Mouse (Mus musculus): ENCODE data around the gene Ogdh. TPM values are rescaled to one million over a fixed set of nuclear protein-coding genes. Genes with fewer than 3 reads are reported as not detected.

Ogdh gene
- polyA plus RNA-seq, 1 experiment: 89.5 TPM

- no peak for DNase-seq (ENCODE audit: low read depth)
- TF ChIP-seq POLR2A (IDR thresholded peaks at IDR 0.05; ENCODE audit: borderline replicate concordance, extremely low read depth, insufficient read depth, insufficient read length, poor library complexity, severe bottlenecking) (no peak), CTCF (IDR thresholded peaks at IDR 0.05; ENCODE audit: borderline replicate concordance, extremely low read depth, insufficient read depth, insufficient read length) (no peak)
Measured at GRCm38 (mm10) chr11:6395565-6395964, 104.1 kb downstream of the Ogdh start.

DNA sequence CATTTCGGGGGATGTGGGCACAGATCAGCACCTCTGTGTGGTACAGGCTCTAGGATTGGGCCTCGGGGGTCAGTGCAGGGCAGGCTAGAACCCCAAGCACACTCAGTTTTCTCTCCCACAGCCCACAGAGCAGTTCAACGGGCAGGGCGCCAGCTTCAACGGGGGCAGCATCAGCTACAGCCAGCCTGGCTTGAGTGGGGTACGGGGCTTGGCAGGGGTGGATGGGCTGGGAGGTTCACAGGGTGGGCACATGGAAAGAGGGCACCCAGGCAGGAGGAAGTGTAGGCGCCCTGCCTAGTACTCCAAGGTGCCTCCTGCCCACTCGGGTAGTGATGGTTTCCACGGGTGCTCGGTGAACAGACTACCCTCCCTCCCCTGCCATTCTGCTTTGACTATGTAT is 106.7 kb downstream of the Ogdh start:
- no peak for DNase-seq (ENCODE audit: low read depth)
- no peak for TF ChIP-seq CTCF (IDR thresholded peaks at IDR 0.05; ENCODE audit: borderline replicate concordance, extremely low read depth, insufficient read depth, insufficient read length)

GRCm38 (mm10) chr11:6402515-6403510 is 111.4 kb downstream of the Ogdh start:
- DNase-seq (ENCODE audit: low read depth): peak; percentile 25
- no peak for TF ChIP-seq POLR2A (IDR thresholded peaks at IDR 0.05; ENCODE audit: borderline replicate concordance, extremely low read depth, insufficient read depth, insufficient read length, poor library complexity, severe bottlenecking)
- TF ChIP-seq CTCF (IDR thresholded peaks at IDR 0.05; ENCODE audit: borderline replicate concordance, extremely low read depth, insufficient read depth, insufficient read length): peak; percentile 70

DNA sequence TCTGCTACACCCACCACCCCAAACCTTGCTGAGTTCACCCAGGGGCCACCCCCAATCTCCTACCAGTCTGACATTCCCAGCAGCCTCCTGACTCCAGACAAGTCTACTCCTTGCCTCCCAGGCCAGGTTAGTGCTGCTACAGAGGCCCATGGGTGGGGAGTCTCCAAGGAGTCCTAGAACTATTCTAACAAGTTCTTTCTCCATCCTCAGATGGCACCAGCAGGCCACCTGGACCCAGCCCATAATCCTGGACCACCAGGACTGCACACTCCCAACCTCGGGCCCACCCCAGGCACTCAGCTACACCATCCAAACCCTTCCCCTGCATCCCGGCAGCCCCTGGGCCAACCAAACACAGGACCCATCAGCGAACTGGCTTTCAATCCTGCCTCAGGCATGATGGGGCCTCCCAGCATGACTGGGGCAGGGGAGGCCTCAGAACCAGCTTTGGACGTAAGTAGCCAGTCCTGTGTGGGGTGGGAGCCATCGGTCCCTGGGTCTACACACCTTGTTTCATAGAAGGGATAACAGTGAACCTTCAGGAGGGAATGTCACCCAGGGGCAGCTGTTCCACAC is 112.5 kb downstream of the Ogdh start:
- DNase-seq (ENCODE audit: low read depth): no peak

GRCm38 (mm10) chr11:6404699-6405566 is 113.5 kb downstream of the Ogdh start:
- TF ChIP-seq CTCF (IDR thresholded peaks at IDR 0.05; ENCODE audit: borderline replicate concordance, extremely low read depth, insufficient read depth, insufficient read length) (no peak), POLR2A (IDR thresholded peaks at IDR 0.05; ENCODE audit: borderline replicate concordance, extremely low read depth, insufficient read depth, insufficient read length, poor library complexity, severe bottlenecking) (no peak)
- DNase-seq (ENCODE audit: low read depth): peak; percentile 37

More for the DNA sequence above, 112.5 kb downstream of the Ogdh start:
- TF ChIP-seq POLR2A (IDR thresholded peaks at IDR 0.05; ENCODE audit: borderline replicate concordance, extremely low read depth, insufficient read depth, insufficient read length, poor library complexity, severe bottlenecking) (no peak), CTCF (IDR thresholded peaks at IDR 0.05; ENCODE audit: borderline replicate concordance, extremely low read depth, insufficient read depth, insufficient read length) (no peak)

DNA sequence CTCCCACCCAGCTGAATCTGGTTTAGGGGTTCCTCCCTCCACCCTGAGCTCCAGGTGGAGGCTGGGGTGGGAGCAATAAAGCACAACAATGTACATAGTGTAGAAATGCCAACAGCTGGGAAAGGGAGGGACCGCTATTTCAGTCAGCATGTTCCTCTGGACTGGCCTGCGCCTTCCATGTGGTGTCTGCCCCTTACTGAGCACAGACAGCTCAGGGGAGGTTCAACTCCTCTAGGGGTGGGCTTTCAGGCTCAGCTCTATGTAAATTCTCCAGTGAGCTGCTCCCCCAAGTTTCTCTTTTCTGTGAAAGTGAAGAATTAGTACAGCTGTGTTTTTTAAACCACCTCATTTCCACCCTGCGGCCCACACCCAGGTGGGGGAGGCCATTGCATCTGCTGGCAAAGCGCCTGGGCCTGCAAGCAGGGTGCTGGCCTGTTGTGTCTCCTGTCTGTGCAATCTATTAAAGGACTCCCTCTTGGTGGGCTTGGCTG is 114.2 kb downstream of the Ogdh start:
- DNase-seq (ENCODE audit: low read depth): no peak
- no peak for TF ChIP-seq CTCF (IDR thresholded peaks at IDR 0.05; ENCODE audit: borderline replicate concordance, extremely low read depth, insufficient read depth, insufficient read length)
- no peak for TF ChIP-seq POLR2A (IDR thresholded peaks at IDR 0.05; ENCODE audit: borderline replicate concordance, extremely low read depth, insufficient read depth, insufficient read length, poor library complexity, severe bottlenecking)

Other genes with a start within 250 kb of the Ogdh start
- 87.5 and 126 TPM in 2 replicates for gene Camk2b, start 225.3 kb upstream of the Ogdh start, polyA plus RNA-seq (2012; rRNA removed)
- gene A730071L15Rik, start 91.6 kb upstream of the Ogdh start, polyA plus RNA-seq (2012; rRNA removed): 0.06 and 0.14 TPM in 2 replicates
- 69.9 and 80.9 TPM in 2 replicates for gene Nudcd3, start 91.2 kb upstream of the Ogdh start, polyA plus RNA-seq (2012; rRNA removed)
- gene Npc1l1, start 61.5 kb upstream of the Ogdh start, polyA plus RNA-seq (2012; rRNA removed): 0.21 and 0.23 TPM in 2 replicates
- gene Ddx56, start 23.9 kb upstream of the Ogdh start, polyA plus RNA-seq (2012; rRNA removed): 47.5 and 60.2 TPM in 2 replicates
- gene Tmed4, start 16.8 kb upstream of the Ogdh start, polyA plus RNA-seq (2012; rRNA removed): 145 and 218 TPM in 2 replicates
- 65.3 and 153 TPM in 2 replicates for gene Zmiz2, start 97.4 kb downstream of the Ogdh start, polyA plus RNA-seq (2012; rRNA removed)
- gene Ppia, start 123.8 kb downstream of the Ogdh start, polyA plus RNA-seq (2012; rRNA removed): 2,174 and 2,845 TPM in 2 replicates
- gene H2afv, start 152.8 kb downstream of the Ogdh start, polyA plus RNA-seq (2012; rRNA removed): 207 and 320 TPM in 2 replicates
- gene Purb, start 184.3 kb downstream of the Ogdh start, polyA plus RNA-seq (2012; rRNA removed): 8.8 and 12.8 TPM in 2 replicates
- 0.56 and 0.79 TPM in 2 replicates for gene Myo1g, start 229.3 kb downstream of the Ogdh start, polyA plus RNA-seq (2012; rRNA removed)

All from brain, embryonic 14.5 days (tissue).